Mouse (Mus musculus): Measurements from ENCODE around the gene Tbc1d9.

GRCm38 (mm10) chr8:83169127-83169526, 4.0 kb downstream of the Tbc1d9 start:
- no peak for TF ChIP-seq POLR2A (IDR thresholded peaks at IDR 0.05; ENCODE audit: extremely low read depth, insufficient read depth, low read length)
- no peak for TF ChIP-seq CTCF (IDR thresholded peaks at IDR 0.05; ENCODE audit: low read depth, low read length)

Data from liver, adult 2 months (tissue).